Mouse (Mus musculus) heart, embryonic 11.5 days (tissue): ENCODE measurements at regions not wholly inside any gene's neighbourhood (a gene's known extent, or its start where the extent isn't known, plus 50 kb on each side); places are given as distances from the start of the nearest gene placed in this dataset.
"Not testable (repeated sequence)": the region's sequence is repeated elsewhere in the genome, so short reads cannot be mapped to it uniquely, and the experiment has no call there.

Source experiments
- ATAC-seq: fragments of 200-750 bp; cut with Nextera tagmentation; replicated peaks from 2 replicates; pipeline ENCODE4 v1.8.0; 2017; ENCODE audit warnings: moderate library complexity; ENCODE audit not compliant: insufficient number of reproducible peaks, low FRiP score, low TSS enrichment
- H3K27ac ChIP-seq: fragments of 300-500 bp; sonication (generic); 2 replicates; pipeline ENCODE4 v1.5.1; 2014; ENCODE audit warnings: mild to moderate bottlenecking, low read depth, low read length
- H3K27me3 ChIP-seq: fragments of 300-500 bp; sonication (generic); 2 replicates; pipeline ENCODE4 v1.6.1; 2014; ENCODE audit warnings: mild to moderate bottlenecking, low read length, mixed read lengths; ENCODE audit not compliant: control insufficient read depth, insufficient read depth
- H3K36me3 ChIP-seq: fragments of 300-500 bp; sonication (generic); 2 replicates; pipeline ENCODE4 v1.6.1; 2014; ENCODE audit warnings: mild to moderate bottlenecking, low read length, moderate library complexity, mixed read lengths; ENCODE audit not compliant: control insufficient read depth, insufficient read depth
- H3K4me1 ChIP-seq: fragments of 300-500 bp; sonication (generic); 2 replicates; pipeline ENCODE4 v1.6.1; 2014; ENCODE audit warnings: low read length; ENCODE audit not compliant: control insufficient read depth, insufficient read depth
- H3K4me2 ChIP-seq: fragments of 300-500 bp; sonication (generic); 2 replicates; pipeline ENCODE4 v1.6.1; 2014; ENCODE audit warnings: mild to moderate bottlenecking, moderate library complexity
- H3K4me3 ChIP-seq: fragments of 300-500 bp; sonication (generic); 2 replicates; pipeline ENCODE4 v1.5.1; 2014; ENCODE audit warnings: low read depth, low read length
- H3K9ac ChIP-seq: fragments of 300-500 bp; sonication (generic); 2 replicates; pipeline ENCODE4 v1.6.1; 2014; ENCODE audit warnings: mild to moderate bottlenecking, low read depth, low read length, moderate library complexity
- H3K9me3 ChIP-seq: fragments of 300-500 bp; sonication (generic); replicated peaks from 2 replicates; pipeline ENCODE4 v1.6.1; 2016; ENCODE audit warnings: low read length; ENCODE audit not compliant: control insufficient read depth
- WGBS: fragments of 180-500 bp; shearing (Covaris S2); extraction: QIAGEN DNeasy Blood & Tissue Kit; methylation state at CpG from one replicate; pipeline ENCODE4 v1.1.7; 2014; ENCODE audit not compliant: insufficient replicate concordance; 5-methylcytosine and 5-hydroxymethylcytosine counted together

DNA sequence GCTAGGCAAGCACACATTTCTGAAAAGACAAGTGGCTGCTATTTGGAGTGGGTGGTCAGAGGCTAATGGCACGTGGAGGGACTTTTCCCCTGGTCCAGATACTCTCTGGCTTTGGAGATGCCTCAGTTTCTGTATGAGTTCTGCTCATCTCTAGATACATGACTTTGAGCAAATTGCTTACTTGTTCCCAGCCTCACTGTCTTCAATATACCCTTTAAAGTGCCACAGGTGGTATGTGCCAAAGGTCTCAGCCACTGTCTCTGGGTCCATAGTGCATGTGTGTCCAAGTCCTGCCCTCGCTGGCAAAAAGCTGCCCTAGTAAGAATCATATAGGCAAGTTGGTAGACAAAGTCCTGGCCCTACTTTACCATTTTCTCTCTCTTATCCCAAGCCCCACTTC, 291.5 kb downstream of the Dysf start:
- Histone ChIP-seq H3K4me2 (no peak overlapping the region), H3K4me1 (no peaks in the 10 kb centered on the region), H3K4me3 (no peak overlapping the region), H3K9me3 (no peaks in the 10 kb centered on the region), H3K9ac (no peak overlapping the region), H3K36me3 (no peaks in the 10 kb centered on the region), H3K27me3 (no peaks in the 10 kb centered on the region), H3K27ac (no peak overlapping the region)
- ATAC-seq, result no peak
- WGBS, result 90% methylated on average over 2 of the region's 2 CpGs

DNA sequence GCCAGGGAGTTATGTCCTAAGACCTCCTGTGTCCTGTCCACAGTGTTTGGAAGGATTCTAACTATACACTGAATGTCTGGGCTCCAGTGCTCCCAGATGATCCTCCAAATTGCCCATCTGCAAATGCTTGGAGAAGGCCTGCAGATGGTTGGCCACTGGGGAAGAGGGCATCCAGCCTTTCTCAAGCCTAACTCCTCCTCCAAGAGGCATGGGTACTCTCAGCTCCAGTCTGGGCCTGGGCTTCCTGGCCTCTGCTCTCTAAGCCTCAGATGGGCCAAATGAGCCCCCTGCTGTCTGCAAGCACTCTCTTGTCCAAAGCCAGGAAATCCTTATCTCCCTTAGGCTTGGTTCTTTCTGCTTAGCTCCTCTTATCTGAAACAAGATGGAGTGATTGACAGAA, 290.8 kb downstream of the Dysf start:
- no peak for ATAC-seq
- H3K4me3 ChIP-seq, result no peak overlapping the region
- H3K27ac ChIP-seq, result no peak overlapping the region
- no peaks in the 10 kb centered on the region for H3K4me1 ChIP-seq
- H3K27me3 ChIP-seq, result no peaks in the 10 kb centered on the region
- H3K9ac ChIP-seq, result no peak overlapping the region
- H3K4me2 ChIP-seq, result no peak overlapping the region
- H3K36me3 ChIP-seq, result no peaks in the 10 kb centered on the region
- no peaks in the 10 kb centered on the region for H3K9me3 ChIP-seq

DNA sequence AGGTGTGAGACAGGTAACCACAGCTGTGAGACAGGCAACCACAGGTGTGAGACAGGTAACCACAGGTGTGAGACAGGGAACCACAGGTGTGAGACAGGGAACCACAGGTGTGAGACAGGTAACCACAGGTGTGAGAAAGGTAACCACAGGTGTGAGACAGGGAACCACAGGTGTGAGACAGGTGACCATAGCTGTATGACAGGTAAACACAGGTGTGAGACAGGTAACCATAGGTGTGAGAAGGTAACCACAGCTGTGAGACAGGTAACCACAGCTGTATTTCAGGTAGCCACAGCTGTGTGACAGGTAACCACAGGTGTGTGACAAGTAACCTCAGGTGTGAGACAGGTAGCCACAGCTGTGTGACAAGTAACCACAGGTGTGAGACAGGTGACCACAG, 265.5 kb downstream of the Dysf start:
- not testable (repeated sequence) for H3K4me3 ChIP-seq, H3K9me3 ChIP-seq, ATAC-seq, H3K36me3 ChIP-seq, H3K9ac ChIP-seq, H3K4me2 ChIP-seq, H3K27ac ChIP-seq, H3K4me1 ChIP-seq, H3K27me3 ChIP-seq

DNA sequence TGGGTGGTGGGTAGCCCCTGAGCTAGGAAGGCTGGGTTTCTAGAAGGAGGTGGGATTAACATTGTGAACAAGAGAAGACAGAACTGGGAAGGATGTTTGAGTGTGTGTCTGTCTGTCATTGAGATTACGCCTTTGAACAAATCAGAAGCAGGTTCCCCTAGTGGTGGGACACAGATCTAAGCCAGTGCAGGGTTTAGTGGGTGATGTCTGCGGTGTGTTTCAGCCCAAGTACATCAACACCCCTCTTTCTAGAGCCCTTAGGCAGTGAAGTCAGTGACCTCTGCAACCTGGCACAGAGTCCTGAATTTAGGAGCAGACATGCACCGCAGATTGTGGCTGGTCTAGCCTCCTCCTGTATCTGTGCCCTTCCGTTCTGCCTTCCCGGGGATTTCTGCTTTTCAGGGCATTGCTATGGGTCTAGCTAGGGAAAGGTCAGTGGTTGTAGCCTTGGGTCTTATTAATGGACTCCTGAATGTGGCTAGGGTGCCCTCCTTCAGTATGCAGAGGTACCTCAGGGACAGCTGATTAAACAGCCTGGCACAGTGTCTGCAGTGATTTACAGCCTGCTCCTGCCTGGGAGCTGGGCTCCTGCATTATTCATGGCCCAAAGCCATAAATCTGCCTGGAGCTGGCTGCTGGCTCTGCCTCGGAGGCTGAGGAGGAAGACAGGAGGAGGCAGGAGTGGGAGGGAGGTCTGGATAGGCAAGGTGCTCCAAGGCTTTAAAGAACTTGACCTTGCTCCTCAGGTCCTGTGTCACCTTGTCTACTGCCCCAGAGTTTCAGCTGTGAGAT, 264.3 kb downstream of the Dysf start:
- WGBS, result 82% methylated on average over 6 of the region's 6 CpGs
- Histone ChIP-seq H3K4me3 (no peak overlapping the region), H3K36me3 (no peaks in the 10 kb centered on the region), H3K9ac (no peak overlapping the region), H3K4me1 (peaks cover 6% of the 10 kb centered on the region; the same call in 1 of the 2 replicates), H3K27ac (no peak overlapping the region), H3K9me3 (no peaks in the 10 kb centered on the region), H3K27me3 (peaks cover 1% of the 10 kb centered on the region; the same call in 1 of the 2 replicates), H3K4me2 (no peak overlapping the region)
- ATAC-seq, result no peak

DNA sequence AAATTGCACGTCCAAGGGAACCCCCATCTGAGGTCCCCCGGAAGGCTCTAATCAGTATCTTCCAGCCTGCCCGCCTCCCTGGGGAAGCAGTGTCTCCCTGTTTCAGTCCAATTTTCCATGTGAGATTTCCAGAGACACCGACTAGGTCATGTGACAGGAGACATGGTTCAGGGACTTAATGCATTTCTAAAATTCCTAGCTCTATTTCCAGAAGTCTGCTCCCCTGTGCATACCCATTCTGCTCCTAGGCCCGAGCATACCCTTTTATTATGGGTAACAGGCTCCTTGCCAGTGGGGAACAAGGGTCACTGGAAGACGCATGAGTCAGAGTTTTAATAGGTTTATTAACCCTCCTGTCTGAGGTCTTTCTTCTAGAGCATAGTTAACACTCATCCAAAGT, 263.6 kb downstream of the Dysf start:
- Histone ChIP-seq H3K4me2 (no peak overlapping the region), H3K9ac (no peak overlapping the region), H3K4me3 (no peak overlapping the region), H3K27ac (no peak overlapping the region), H3K9me3 (no peaks in the 10 kb centered on the region), H3K27me3 (peaks cover 3% of the 10 kb centered on the region; the same call in 1 of the 2 replicates), H3K36me3 (no peaks in the 10 kb centered on the region), H3K4me1 (peaks cover 6% of the 10 kb centered on the region; the same call in 1 of the 2 replicates)
- no peak for ATAC-seq
- WGBS, result 62% methylated on average over 6 of the region's 6 CpGs

DNA sequence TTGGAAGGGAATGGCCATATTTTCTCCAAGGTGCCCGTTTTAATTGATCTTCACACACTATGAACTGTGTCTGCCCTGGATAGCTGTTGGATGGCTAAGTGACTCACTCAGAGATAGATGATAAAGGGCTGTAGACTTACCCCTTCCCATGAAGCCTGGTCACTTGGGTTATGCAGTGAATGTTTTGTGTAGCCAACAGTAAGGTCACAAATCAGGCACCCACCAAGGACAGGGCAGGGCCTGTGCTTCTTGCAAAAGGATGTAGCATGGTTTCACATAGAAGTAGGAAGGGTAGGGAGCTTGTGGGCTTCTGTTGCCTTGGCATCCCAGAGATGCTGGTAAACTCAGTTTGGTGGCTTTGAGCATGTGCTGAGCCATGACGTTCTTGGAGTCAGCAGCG, 263.1 kb downstream of the Dysf start:
- no peaks in the 10 kb centered on the region for H3K9me3 ChIP-seq
- no peak overlapping the region for H3K4me3 ChIP-seq
- ATAC-seq, result no peak
- peaks cover 6% of the 10 kb centered on the region; the same call in 1 of the 2 replicates for H3K4me1 ChIP-seq
- no peaks in the 10 kb centered on the region for H3K36me3 ChIP-seq
- peaks cover 3% of the 10 kb centered on the region; the same call in 1 of the 2 replicates for H3K27me3 ChIP-seq
- no peak overlapping the region for H3K27ac ChIP-seq
- WGBS, result 72% methylated on average over 3 of the region's 3 CpGs
- H3K9ac ChIP-seq, result no peak overlapping the region
- H3K4me2 ChIP-seq, result no peak overlapping the region

DNA sequence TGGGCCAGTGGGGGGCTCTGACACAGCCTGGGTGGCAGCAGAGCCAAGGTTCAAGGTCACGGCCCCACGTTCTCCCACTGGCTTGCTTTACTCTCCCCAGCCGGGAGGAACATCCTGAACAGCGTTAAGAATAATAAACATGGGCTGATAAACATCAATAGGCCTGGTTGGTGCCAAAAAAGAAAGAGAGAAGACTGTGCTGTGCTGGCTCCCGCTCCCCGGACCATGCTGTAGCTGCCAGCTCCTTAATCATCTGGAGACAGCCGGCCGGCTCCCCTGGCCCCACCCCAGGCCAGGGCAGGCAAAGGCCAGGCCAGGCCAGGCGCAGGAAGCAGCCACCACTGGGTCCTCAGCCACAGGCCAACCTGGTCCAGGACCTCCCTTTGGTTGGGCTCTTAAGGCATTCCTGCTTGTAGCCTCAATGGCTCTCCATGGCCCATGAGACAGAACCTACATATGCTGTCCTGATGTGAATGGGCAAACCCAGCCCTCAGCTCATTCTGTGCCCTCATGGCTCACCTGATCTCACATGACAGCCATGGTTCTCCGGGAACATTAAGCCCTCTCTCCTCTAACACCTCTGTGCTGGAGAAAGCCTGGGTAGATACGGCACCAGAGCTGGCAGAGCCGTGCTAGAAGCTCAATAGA, 262.3 kb downstream of the Dysf start:
- Histone ChIP-seq H3K36me3 (no peaks in the 10 kb centered on the region), H3K9ac (no peak overlapping the region), H3K27ac (no peak overlapping the region), H3K4me1 (peaks cover 6% of the 10 kb centered on the region; the same call in 1 of the 2 replicates), H3K4me3 (no peak overlapping the region), H3K27me3 (peaks cover 3% of the 10 kb centered on the region; the same call in 1 of the 2 replicates), H3K9me3 (no peaks in the 10 kb centered on the region), H3K4me2 (no peak overlapping the region)
- WGBS, result 36% methylated on average over 12 of the region's 12 CpGs
- 0 out of 2 replicates have a peak, but pooled peaks have one; percentile 39 for ATAC-seq

DNA sequence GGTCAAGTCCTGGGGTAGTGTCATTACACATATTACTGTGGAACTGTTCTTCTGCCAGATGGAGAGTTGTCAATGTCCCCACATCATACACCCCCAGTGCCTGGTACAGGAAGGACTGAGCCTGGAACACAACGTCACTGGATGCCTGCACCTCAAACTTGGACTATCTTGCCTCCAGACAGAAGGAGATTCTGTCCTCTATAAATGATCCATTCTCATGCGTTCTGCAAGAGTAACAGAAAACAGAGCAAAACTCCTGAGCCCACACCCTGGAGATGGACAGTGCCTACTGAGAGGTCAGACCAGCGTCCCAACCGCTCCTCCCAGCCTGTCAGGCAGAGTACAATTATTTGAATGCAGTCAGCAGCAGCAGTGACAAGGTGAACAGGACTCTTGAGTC, 261.1 kb downstream of the Dysf start:
- H3K4me3 ChIP-seq, result no peak overlapping the region
- 89% methylated on average over 4 of the region's 4 CpGs for WGBS
- H3K36me3 ChIP-seq, result no peaks in the 10 kb centered on the region
- H3K27ac ChIP-seq, result no peak overlapping the region
- H3K4me1 ChIP-seq, result peaks cover 6% of the 10 kb centered on the region; the same call in 1 of the 2 replicates
- no peak overlapping the region for H3K4me2 ChIP-seq
- no peaks in the 10 kb centered on the region for H3K9me3 ChIP-seq
- H3K27me3 ChIP-seq, result peaks cover 3% of the 10 kb centered on the region; the same call in 1 of the 2 replicates
- no peak overlapping the region for H3K9ac ChIP-seq
- no peak for ATAC-seq
